Mouse (Mus musculus) macrophage (primary cell): ENCODE results near the gene Ccdc125. TPM values are rescaled to one million over a fixed set of nuclear protein-coding genes. Genes with fewer than 3 reads are reported as not detected.
"Not testable (repeated sequence)": the region's sequence is repeated elsewhere in the genome, so short reads cannot be mapped to it uniquely, and the experiment has no call there.

Experiments
- H3K27ac ChIP-seq: fragments of 350-480 bp; formaldehyde crosslinking; 2 replicates; pipeline ENCODE4 v1.9.0; 2021
- H3K36me3 ChIP-seq: fragments of 350-480 bp; formaldehyde crosslinking; 2 replicates; pipeline ENCODE4 v1.9.0; 2021; ENCODE audit errors: inconsistent target
- H3K4me3 ChIP-seq: fragments of 350-480 bp; formaldehyde crosslinking; 2 replicates; pipeline ENCODE4 v1.9.0; 2021; ENCODE audit errors: inconsistent target
- H3K79me2 ChIP-seq: fragments of 350-480 bp; formaldehyde crosslinking; 2 replicates; pipeline ENCODE4 v1.9.0; 2021; ENCODE audit errors: inconsistent target
- WGBS: methylation state at CpG from one replicate; pipeline ENCODE4 v1.1.7; 2026; ENCODE audit warnings: inconsistent platforms; ENCODE audit not compliant: missing documents; 5-methylcytosine and 5-hydroxymethylcytosine counted together
- polyA plus RNA-seq: library from polyadenylated mRNA; stranded (reverse); fragments of 250-400 nt; gene quantifications from 3 replicates; pipeline ENCODE4 v1.2.4, GENCODE M21; 2018; ENCODE audit warnings: inconsistent platforms

Gene Ccdc125
- polyA plus RNA-seq, 1 experiment from 2014 or later, result 12.5 TPM

DNA sequence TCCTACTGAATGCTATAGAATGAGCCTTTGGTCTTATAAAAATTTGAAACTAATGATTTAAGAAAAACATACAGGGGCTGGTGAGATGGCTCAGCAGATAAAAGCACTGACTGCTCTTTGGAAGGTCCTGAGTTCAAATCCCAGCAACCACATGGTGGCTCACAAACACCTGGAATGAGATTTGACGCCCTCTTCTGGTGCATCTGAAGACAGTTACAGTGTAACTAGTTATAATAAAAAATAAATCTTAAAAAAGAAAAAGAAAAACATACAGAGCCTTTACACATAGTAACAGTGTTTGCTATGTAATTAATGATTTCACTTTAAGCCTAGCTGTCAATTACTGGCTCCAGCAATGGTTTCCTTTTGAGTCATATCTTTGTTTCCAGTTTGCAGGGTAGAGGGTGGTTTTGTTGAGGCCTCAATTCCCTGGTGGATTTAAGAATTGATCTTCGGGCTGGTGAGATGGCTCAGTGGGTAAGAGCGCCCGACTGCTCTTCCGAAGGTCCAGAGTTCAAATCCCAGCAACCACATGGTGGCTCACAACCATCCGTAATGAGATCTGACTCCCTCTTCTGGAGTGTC lies 62.0 kb downstream of the Ccdc125 start:
- not testable (repeated sequence) for H3K4me3 ChIP-seq
- peak overlapping the region; percentile 66; the same call in 1 of the 2 replicates for H3K27ac ChIP-seq

DNA sequence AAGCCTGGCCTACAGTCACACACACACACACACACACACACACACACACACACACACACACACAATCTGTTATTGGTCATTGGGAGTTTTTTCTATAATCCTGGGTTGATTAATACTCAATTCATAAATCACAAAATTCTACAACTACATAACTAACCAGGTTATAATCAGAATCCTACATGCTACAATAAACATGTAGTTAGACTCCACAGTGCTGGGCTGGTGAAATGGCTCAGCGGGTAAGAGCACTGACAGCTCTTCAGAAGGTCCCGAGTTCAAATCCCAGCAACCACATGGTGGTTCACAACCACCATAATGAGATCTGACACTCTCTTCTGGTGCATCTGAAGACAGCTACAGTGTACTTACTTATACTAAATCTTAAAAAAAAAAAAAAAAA lies 63.2 kb downstream of the Ccdc125 start:
- peaks cover 10% of the 10 kb centered on the region; the same call in 1 of the 2 replicates for H3K36me3 ChIP-seq
- no peak overlapping the region for H3K27ac ChIP-seq
- peaks cover 30% of the 10 kb centered on the region for H3K79me2 ChIP-seq
- no peak overlapping the region for H3K4me3 ChIP-seq
- 100% methylated on average over 2 of the region's 2 CpGs for WGBS

More for the DNA sequence above, 62.0 kb downstream of the Ccdc125 start:
- 89% methylated on average over 1 of the region's 6 CpGs for WGBS
- Histone ChIP-seq H3K36me3 (peaks cover 14% of the 10 kb centered on the region; the same call in 1 of the 2 replicates), H3K79me2 (peaks cover 42% of the 10 kb centered on the region)

- H3K79me2 ChIP-seq, result peaks cover 42% of the 10 kb centered on the region
- WGBS, result 86% methylated on average over 5 of the region's 5 CpGs
- H3K4me3 ChIP-seq, result no peak overlapping the region
- no peaks in the 10 kb centered on the region for H3K36me3 ChIP-seq
- no peak overlapping the region for H3K27ac ChIP-seq
Measured at GRCm38 (mm10) chr13:100742831-100743230, 73.3 kb downstream of the Ccdc125 start.

DNA sequence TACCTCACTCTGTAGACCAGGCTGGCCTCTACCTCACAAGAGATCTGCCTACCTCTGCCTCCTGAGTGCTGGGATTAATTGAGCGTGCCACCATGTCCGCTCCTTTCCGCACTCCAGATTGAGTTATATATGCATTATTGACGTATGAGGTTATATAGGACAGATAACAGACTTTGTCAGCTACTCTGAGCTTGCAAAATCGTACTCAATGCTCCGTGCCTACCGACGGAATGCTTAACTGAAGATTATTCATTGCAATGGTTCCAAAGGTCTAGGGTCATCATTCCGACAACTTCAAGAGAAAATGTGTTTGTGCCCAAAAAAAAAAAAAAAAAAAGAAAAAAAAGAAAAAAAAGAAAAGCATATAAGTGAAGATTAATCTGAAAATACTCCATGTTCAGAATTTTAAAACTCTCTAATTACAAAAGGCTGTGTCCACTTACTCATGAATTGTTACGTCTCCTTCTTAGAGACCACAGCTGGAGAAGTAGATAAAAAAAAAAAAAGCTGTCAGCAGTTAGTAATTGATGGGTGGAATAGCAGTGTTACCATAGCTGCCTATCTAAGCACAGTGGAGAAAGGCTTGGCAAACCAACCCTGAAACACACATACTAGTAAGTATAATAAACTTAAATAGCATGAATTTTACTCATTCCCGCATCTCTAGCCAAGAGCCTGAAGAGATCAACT lies 74.0 kb downstream of the Ccdc125 start:
- Histone ChIP-seq H3K27ac (peak overlapping the region; percentile 65), H3K36me3 (no peaks in the 10 kb centered on the region), H3K4me3 (peak overlapping the region; percentile 57), H3K79me2 (peaks cover 42% of the 10 kb centered on the region)
- WGBS, result 82% methylated on average over 10 of the region's 11 CpGs

DNA sequence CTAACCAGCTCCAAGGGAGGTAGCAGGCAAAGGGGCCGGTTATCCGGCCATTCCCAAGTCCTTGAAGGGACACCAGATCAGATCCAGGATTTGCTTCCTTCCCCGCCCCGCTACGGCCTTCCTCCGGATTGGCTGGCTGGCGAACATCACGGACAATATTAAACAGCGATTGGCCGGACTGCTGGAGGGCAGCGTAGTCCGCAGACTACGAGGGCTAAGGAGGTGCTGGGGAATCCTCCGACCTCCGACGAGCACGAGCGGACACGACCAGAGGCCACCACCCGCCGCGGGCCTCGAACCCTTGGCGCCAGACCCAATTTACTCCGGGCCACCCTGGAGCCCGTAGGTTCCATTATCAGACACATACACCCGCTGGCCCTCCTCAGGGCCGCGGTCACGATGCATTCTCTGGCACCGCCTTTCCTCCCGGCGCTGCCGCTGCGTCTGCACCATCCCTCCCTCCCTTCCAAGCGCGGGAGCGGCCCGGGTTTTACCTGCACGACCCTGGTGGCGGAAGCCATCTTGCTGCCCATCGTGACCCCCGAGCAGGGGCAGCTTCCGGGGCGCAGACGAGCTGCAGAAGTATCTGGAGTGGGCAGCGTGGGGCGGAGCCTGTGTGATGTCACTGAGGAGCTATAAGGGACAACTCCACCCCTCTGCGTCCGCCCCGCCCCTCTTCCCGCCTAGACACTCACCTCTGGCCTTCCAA lies 74.7 kb downstream of the Ccdc125 start, which contains the start of gene Mrps36:
Gene Mrps36 (minus strand): TSS at position 624 of the 709 bp plus-strand sequence.
- WGBS, result 0% methylated on average over 47 of the region's 52 CpGs
- Histone ChIP-seq H3K79me2 (peaks cover 42% of the 10 kb centered on the region), H3K4me3 (peak within 1 kb of the TSS; percentile 57), H3K27ac (peak within 1 kb of the TSS; percentile 65), H3K36me3 (no peaks in the 10 kb centered on the region)

DNA sequence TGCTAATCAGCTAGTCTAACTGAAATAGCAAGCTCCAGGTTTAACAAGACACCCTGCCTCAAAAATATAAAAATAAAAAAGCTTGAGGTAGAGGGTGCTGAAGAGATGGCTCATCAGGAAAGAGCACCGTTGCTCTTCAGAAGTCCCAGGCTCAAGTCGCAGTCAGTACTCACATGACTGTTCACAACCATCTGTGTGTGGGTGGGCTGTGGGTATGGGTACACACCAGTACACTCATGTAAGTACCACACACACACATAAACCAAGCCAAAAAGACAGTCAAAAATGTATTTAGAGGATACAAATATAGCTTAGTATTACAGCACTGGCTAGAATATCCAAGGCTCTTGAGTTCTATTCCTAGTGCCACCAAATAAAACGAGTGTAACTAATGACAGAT lies 76.6 kb downstream of the Ccdc125 start:
- peaks cover 29% of the 10 kb centered on the region for H3K79me2 ChIP-seq
- WGBS, result 100% methylated on average over 3 of the region's 3 CpGs
- H3K4me3 ChIP-seq, result no peak overlapping the region
- no peaks in the 10 kb centered on the region for H3K36me3 ChIP-seq
- no peak overlapping the region for H3K27ac ChIP-seq

Other genes starting within 250 kb of the Ccdc125 start
- 0.05 to 0.19 TPM (median 0.13 TPM) in 3 replicates for gene Naip1, start 216.8 kb upstream of the Ccdc125 start, polyA plus RNA-seq
- 16.6 to 20.4 TPM (median 17.7 TPM) in 3 replicates for gene Gtf2h2, start 177.1 kb upstream of the Ccdc125 start, polyA plus RNA-seq
- not detected in 3 replicates for gene Ocln, start 117.0 kb upstream of the Ccdc125 start, polyA plus RNA-seq
- gene Marveld2, start 52.7 kb upstream of the Ccdc125 start, polyA plus RNA-seq, result 0.15 to 0.27 TPM in 2 of 3 replicates, not detected in the other
- 94.8 to 163 TPM (median 124 TPM) in 3 replicates for gene Ak6, start 18.7 kb upstream of the Ccdc125 start, polyA plus RNA-seq
- gene Rad17, start 18.7 kb upstream of the Ccdc125 start, polyA plus RNA-seq, result 19.7 to 30.9 TPM (median 22.6 TPM) in 3 replicates
- 4.5 to 10.7 TPM (median 5.4 TPM) in 3 replicates for gene Taf9, start 18.1 kb upstream of the Ccdc125 start, polyA plus RNA-seq
- gene Cdk7, start 61.2 kb downstream of the Ccdc125 start, polyA plus RNA-seq, result 15.2 to 26.0 TPM (median 24.2 TPM) in 3 replicates
- gene Mrps36, start 74.9 kb downstream of the Ccdc125 start, polyA plus RNA-seq, result 71.3 to 93.3 TPM (median 80.4 TPM) in 3 replicates
- gene Cenph, start 106.2 kb downstream of the Ccdc125 start, polyA plus RNA-seq, result 0.86 to 7.4 TPM (median 4.3 TPM) in 3 replicates
- 1.8 to 7.7 TPM (median 6.2 TPM) in 3 replicates for gene Ccnb1, start 116.9 kb downstream of the Ccdc125 start, polyA plus RNA-seq
- gene Slc30a5, start 163.7 kb downstream of the Ccdc125 start, polyA plus RNA-seq, result 51.0 to 58.9 TPM (median 54.2 TPM) in 3 replicates